Mouse (Mus musculus): ENCODE results near the gene Ube2n.

Gene Ube2n

GRCm38 (mm10) chr10:95561616-95562015 lies 46.7 kb downstream of the Ube2n start:
- DNase-seq: no peak

GRCm38 (mm10) chr10:95562395-95562794 lies 47.5 kb downstream of the Ube2n start:
- no peak for DNase-seq

GRCm38 (mm10) chr10:95562859-95563841 lies 48.2 kb downstream of the Ube2n start:
- peak; percentile 68 for DNase-seq

GRCm38 (mm10) chr10:95563851-95564845 lies 49.2 kb downstream of the Ube2n start, which contains the start of gene Nudt4:
Gene Nudt4 (minus strand): TSS chr10:95564146.
- DNase-seq: peak; percentile 98

GRCm38 (mm10) chr10:95565156-95565854 lies 50.4 kb downstream of the Ube2n start:
- peak; percentile 80 for DNase-seq

- DNase-seq: no peak
Measured at GRCm38 (mm10) chr10:95566786-95567185, 51.8 kb downstream of the Ube2n start.

- DNase-seq: no peak
Measured at GRCm38 (mm10) chr10:95567550-95567949, 52.6 kb downstream of the Ube2n start.

- no peak for DNase-seq
Measured at GRCm38 (mm10) chr10:95568016-95568415, 53.1 kb downstream of the Ube2n start.

GRCm38 (mm10) chr10:95569441-95569840 lies 54.5 kb downstream of the Ube2n start:
- DNase-seq: no peak

- DNase-seq: no peak
Measured at GRCm38 (mm10) chr10:95574994-95575393, 60.0 kb downstream of the Ube2n start.

GRCm38 (mm10) chr10:95575839-95576380 lies 61.0 kb downstream of the Ube2n start:
- DNase-seq: no peak

GRCm38 (mm10) chr10:95576876-95577566 lies 62.1 kb downstream of the Ube2n start:
- DNase-seq: peak; percentile 35

- peak; percentile 59 for DNase-seq
Measured at GRCm38 (mm10) chr10:95577567-95577950, 62.6 kb downstream of the Ube2n start.

GRCm38 (mm10) chr10:95585554-95585953 lies 70.6 kb downstream of the Ube2n start:
- DNase-seq: no peak

- no peak for DNase-seq
Measured at GRCm38 (mm10) chr10:95587509-95588220, 72.7 kb downstream of the Ube2n start.

- DNase-seq: no peak
Measured at GRCm38 (mm10) chr10:95589196-95589595, 74.3 kb downstream of the Ube2n start.

GRCm38 (mm10) chr10:95590196-95590595 lies 75.3 kb downstream of the Ube2n start:
- DNase-seq: no peak

- DNase-seq: no peak
Measured at GRCm38 (mm10) chr10:95591257-95591656, 76.3 kb downstream of the Ube2n start.

- no peak for DNase-seq
Measured at GRCm38 (mm10) chr10:95594414-95594813, 79.5 kb downstream of the Ube2n start.

All from embryo, embryonic 11 days (tissue).